Mouse (Mus musculus): ENCODE measurements around the gene Car14. TPM values are rescaled to one million over a fixed set of nuclear protein-coding genes. Genes with fewer than 3 reads are reported as not detected.
"Not testable (repeated sequence)": the region's sequence is repeated elsewhere in the genome, so short reads cannot be mapped to it uniquely, and the experiment has no call there.

Car14 gene
- total RNA-seq, 2 experiments from 2014 or later: 6.9 to 9.9 TPM

GRCm38 (mm10) chr3:95879063-95879462, 25.4 kb downstream of the Car14 start:
- DNase-seq (ENCODE audit: low spot score in 2 of 2): no peak

GRCm38 (mm10) chr3:95872048-95872447, 32.4 kb downstream of the Car14 start:
- peak overlapping the region; percentile 75 for H3K4me3 ChIP-seq
- DNase-seq (ENCODE audit: low spot score in 2 of 2): no peak
- no peak for TF ChIP-seq CTCF (conservative IDR thresholded peaks at IDR 0.05)
- H3K27ac ChIP-seq: peak overlapping the region; percentile 88

More at GRCm38 (mm10) chr3:95879063-95879462, 25.4 kb downstream of the Car14 start:
- Histone ChIP-seq H3K4me3 (no peak overlapping the region), H3K27ac (no peak overlapping the region)
- TF ChIP-seq CTCF (conservative IDR thresholded peaks at IDR 0.05): no peak

GRCm38 (mm10) chr3:95871392-95871867, 33.1 kb downstream of the Car14 start, which contains the start of gene Mrps21:
TSS of gene Mrps21 (minus strand) at chr3:95871519.
- TF ChIP-seq CTCF (conservative IDR thresholded peaks at IDR 0.05): no peak; the same call in 1 of the 2 replicates
- peak within 1 kb of the TSS; percentile 75 for H3K4me3 ChIP-seq
- H3K27ac ChIP-seq: peak within 1 kb of the TSS; percentile 88
- DNase-seq (ENCODE audit: low spot score in 2 of 2): peak; percentile 81 to 86

- no peak for DNase-seq (ENCODE audit: low spot score in 2 of 2)
- no peak for TF ChIP-seq CTCF (conservative IDR thresholded peaks at IDR 0.05)
- H3K4me3 ChIP-seq: peak overlapping the region; percentile 75
- H3K27ac ChIP-seq: peak overlapping the region; percentile 88
Measured at GRCm38 (mm10) chr3:95870976-95871375, 33.5 kb downstream of the Car14 start.

GRCm38 (mm10) chr3:95867408-95867807, 37.1 kb downstream of the Car14 start:
- no peak for DNase-seq (ENCODE audit: low spot score in 2 of 2)
- no peak for TF ChIP-seq CTCF (conservative IDR thresholded peaks at IDR 0.05)
- Histone ChIP-seq H3K4me3 (no peak overlapping the region), H3K27ac (no peak overlapping the region)

- no peak for TF ChIP-seq CTCF (conservative IDR thresholded peaks at IDR 0.05)
- Histone ChIP-seq H3K27ac (peak overlapping the region; percentile 95; the same call in 1 of the 2 replicates), H3K4me3 (no peak overlapping the region)
- DNase-seq (ENCODE audit: low spot score in 2 of 2): no peak
Measured at GRCm38 (mm10) chr3:95866071-95866470, 38.4 kb downstream of the Car14 start.

GRCm38 (mm10) chr3:95865571-95865970, 38.9 kb downstream of the Car14 start:
- no peak for TF ChIP-seq CTCF (conservative IDR thresholded peaks at IDR 0.05)
- DNase-seq (ENCODE audit: low spot score in 2 of 2): no peak
- Histone ChIP-seq H3K4me3 (no peak overlapping the region), H3K27ac (peak overlapping the region; percentile 95)

GRCm38 (mm10) chr3:95865050-95865449, 39.4 kb downstream of the Car14 start:
- peak overlapping the region; percentile 8; the same call in 1 of the 2 replicates for H3K4me3 ChIP-seq
- no peak for TF ChIP-seq CTCF (conservative IDR thresholded peaks at IDR 0.05)
- H3K27ac ChIP-seq: peak overlapping the region; percentile 95
- peak; percentile 77 to 86 for DNase-seq (ENCODE audit: low spot score in 2 of 2)

- Histone ChIP-seq H3K4me3 (no peak overlapping the region), H3K27ac (no peak overlapping the region)
- DNase-seq (ENCODE audit: low spot score in 2 of 2): no peak
- TF ChIP-seq CTCF (conservative IDR thresholded peaks at IDR 0.05): no peak
Measured at GRCm38 (mm10) chr3:95863578-95863977, 40.9 kb downstream of the Car14 start.

- H3K27ac ChIP-seq: no peak overlapping the region
- DNase-seq (ENCODE audit: low spot score in 2 of 2): peak; percentile 67 to 79
- TF ChIP-seq CTCF (conservative IDR thresholded peaks at IDR 0.05): peak; percentile 82
- no peak overlapping the region for H3K4me3 ChIP-seq
Measured at GRCm38 (mm10) chr3:95861796-95862195, 42.7 kb downstream of the Car14 start.

GRCm38 (mm10) chr3:95861216-95861615, 43.3 kb downstream of the Car14 start:
- Histone ChIP-seq H3K27ac (no peak overlapping the region), H3K4me3 (no peak overlapping the region)
- no peak for DNase-seq (ENCODE audit: low spot score in 2 of 2)
- TF ChIP-seq CTCF (conservative IDR thresholded peaks at IDR 0.05): peak; percentile 50

GRCm38 (mm10) chr3:95860323-95860722, 44.2 kb downstream of the Car14 start:
- Histone ChIP-seq H3K4me3 (no peak overlapping the region), H3K27ac (no peak overlapping the region)
- TF ChIP-seq CTCF (conservative IDR thresholded peaks at IDR 0.05): peak; percentile 63
- no peak for DNase-seq (ENCODE audit: low spot score in 2 of 2)

GRCm38 (mm10) chr3:95858278-95858677, 46.2 kb downstream of the Car14 start:
- not testable (repeated sequence) for H3K27ac ChIP-seq; H3K4me3 ChIP-seq; DNase-seq (ENCODE audit: low spot score in 2 of 2)
- 0 out of 2 replicates have a peak, but pooled peaks have one; percentile 4 for TF ChIP-seq CTCF (conservative IDR thresholded peaks at IDR 0.05)

- not testable (repeated sequence) for DNase-seq (ENCODE audit: low spot score in 2 of 2); H3K4me3 ChIP-seq; H3K27ac ChIP-seq
Measured at GRCm38 (mm10) chr3:95857050-95857449, 47.4 kb downstream of the Car14 start.

Data from layer of hippocampus, adult 2 months (tissue).